Mouse (Mus musculus) ZHBTc4 (cell line): ENCODE results near the gene Dlgap1.
A peak's percentile ranks its signal among the peaks of the same experiment; 100 is the strongest.

Source experiments
- DNase-seq: peaks from one replicate; pipeline ENCODE4 v3.0.0-alpha.2; 2011; ENCODE audit warnings: low read depth, low spot score

Dlgap1 gene

DNA sequence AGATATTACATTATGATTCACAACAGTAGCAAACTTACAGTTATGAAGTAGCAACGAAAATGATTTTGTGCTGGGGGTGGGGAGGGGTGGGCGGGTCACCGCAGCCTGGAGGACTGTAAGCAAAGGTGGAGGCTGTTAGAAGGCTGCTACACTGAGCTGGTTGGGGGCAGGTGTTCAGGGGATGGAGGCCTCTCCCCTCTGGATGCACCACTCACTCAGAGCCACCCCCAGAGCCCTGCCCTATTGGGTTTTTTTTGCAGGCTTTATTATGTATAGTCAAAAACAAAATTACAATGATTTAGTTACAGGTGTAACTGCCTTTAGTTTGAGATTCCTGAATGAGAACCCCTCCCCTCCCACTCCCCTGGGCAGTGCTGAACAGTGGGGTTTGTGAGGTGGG is 895.8 kb downstream of the Dlgap1 start:
- no peak for DNase-seq

GRCm38 (mm10) chr17:70865060-70865604 is 896.3 kb downstream of the Dlgap1 start:
- DNase-seq, result peak; percentile 92

- DNase-seq, result no peak
Measured at GRCm38 (mm10) chr17:70866029-70866428, 897.2 kb downstream of the Dlgap1 start.

- peak; percentile 96 for DNase-seq
Measured at GRCm38 (mm10) chr17:70866538-70867114, 897.8 kb downstream of the Dlgap1 start.

DNA sequence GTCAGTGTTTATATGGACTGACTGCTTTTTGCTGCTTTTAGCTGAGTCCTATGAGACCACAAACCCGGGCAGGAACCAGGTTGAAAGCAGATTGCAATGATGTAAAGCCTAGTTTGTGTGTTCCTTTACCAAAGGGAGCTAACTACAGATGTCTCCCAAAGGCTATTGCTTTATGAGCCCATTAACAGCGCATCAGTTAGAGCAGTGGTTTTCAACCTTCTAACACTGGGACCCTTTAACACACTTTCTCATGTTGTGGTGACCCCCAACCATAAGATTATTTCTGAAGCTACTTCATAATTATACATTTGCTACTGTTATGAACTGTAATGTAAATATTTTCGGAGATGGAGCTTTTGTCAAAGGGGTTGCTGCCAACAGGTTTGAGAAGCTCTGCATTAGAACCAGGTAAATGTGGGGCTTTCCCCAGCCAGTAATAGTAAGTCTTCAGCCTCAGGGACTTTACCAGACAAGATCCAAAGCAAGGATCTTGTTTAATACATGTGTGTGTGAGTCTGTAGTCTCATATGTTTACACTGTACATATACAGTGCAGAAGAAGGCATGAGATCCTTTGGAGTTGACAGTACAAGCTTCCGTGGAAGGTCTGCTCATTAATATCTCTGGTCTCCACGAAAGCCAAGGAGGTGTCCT is 899.8 kb downstream of the Dlgap1 start:
- no peak for DNase-seq

- DNase-seq, result peak; percentile 84
Measured at GRCm38 (mm10) chr17:70870581-70870980, 901.7 kb downstream of the Dlgap1 start.
